Mouse (Mus musculus) brain, embryonic 14.5 days (tissue): ENCODE measurements around the gene Chst5. TPM values are rescaled to one million over a fixed set of nuclear protein-coding genes. Genes with fewer than 3 reads are reported as not detected.
"Not testable (repeated sequence)": the region's sequence is repeated elsewhere in the genome, so short reads cannot be mapped to it uniquely, and the experiment has no call there.

Experiments used
- DNase-seq: peaks from one replicate; pipeline ENCODE4 v3.0.0-alpha.2; 2011; ENCODE audit warnings: low read depth
- CTCF ChIP-seq: fragments of 200-500 bp; IDR thresholded peaks from 2 replicates; pipeline ENCODE4 v1.5.1; 2012; ENCODE audit warnings: inconsistent platforms, mild to moderate bottlenecking, moderate library complexity, borderline replicate concordance; ENCODE audit not compliant: insufficient read depth, insufficient read length; ENCODE audit errors: extremely low read depth
- POLR2A ChIP-seq: fragments of 200-500 bp; IDR thresholded peaks from 2 replicates; pipeline ENCODE4 v1.6.1; 2012; ENCODE audit warnings: mild to moderate bottlenecking, inconsistent platforms, borderline replicate concordance; ENCODE audit not compliant: poor library complexity, insufficient read depth, insufficient read length, severe bottlenecking; ENCODE audit errors: extremely low read depth
- polyA plus RNA-seq: library from polyadenylated mRNA; depleted of rRNA; stranded (reverse); fragments of >200 nt; gene quantifications from 2 replicates; pipeline ENCODE4 v1.2.3, GENCODE M21; 2012

Chst5 gene
- polyA plus RNA-seq, 1 experiment: 3.9 TPM

- DNase-seq: peak; percentile 23
- TF ChIP-seq POLR2A (no peak), CTCF (no peak)
Measured at GRCm38 (mm10) chr8:111939516-111940142, 29.4 kb upstream of the Chst5 start.

- not testable (repeated sequence) for DNase-seq
Measured at GRCm38 (mm10) chr8:111938076-111938985, 28.1 kb upstream of the Chst5 start.

- TF ChIP-seq CTCF (no peak), POLR2A (no peak)
- no peak for DNase-seq
Measured at GRCm38 (mm10) chr8:111937184-111937583, 26.9 kb upstream of the Chst5 start.

- TF ChIP-seq CTCF (no peak), POLR2A (no peak)
- no peak for DNase-seq
Measured at GRCm38 (mm10) chr8:111934201-111934600, 24.0 kb upstream of the Chst5 start.

GRCm38 (mm10) chr8:111933348-111934076 is 23.3 kb upstream of the Chst5 start, which contains the start of gene Tmem231:
Gene Tmem231 (minus strand): TSS chr8:111933881.
- TF ChIP-seq CTCF (no peak), POLR2A (peak; percentile 44; the same call in 1 of the 2 replicates)

GRCm38 (mm10) chr8:111932580-111933336 is 22.5 kb upstream of the Chst5 start:
- peak; percentile 89 for DNase-seq
- TF ChIP-seq CTCF (no peak), POLR2A (no peak)

More at GRCm38 (mm10) chr8:111933348-111934076, 23.3 kb upstream of the Chst5 start, which contains the start of gene Tmem231:
- peak; percentile 99 for DNase-seq

GRCm38 (mm10) chr8:111931721-111932120 is 21.5 kb upstream of the Chst5 start:
- TF ChIP-seq CTCF: no peak
- TF ChIP-seq POLR2A: no peak
- DNase-seq: no peak

- TF ChIP-seq POLR2A: no peak
- TF ChIP-seq CTCF: no peak
- DNase-seq: no peak
Measured at GRCm38 (mm10) chr8:111929648-111930344, 19.5 kb upstream of the Chst5 start.

- no peak for DNase-seq
- TF ChIP-seq CTCF: no peak
- TF ChIP-seq POLR2A: no peak
Measured at GRCm38 (mm10) chr8:111924976-111925375, 14.7 kb upstream of the Chst5 start.

- peak; percentile 58 for DNase-seq
- TF ChIP-seq POLR2A (no peak), CTCF (peak; percentile 53; the same call in 1 of the 2 replicates)
Measured at GRCm38 (mm10) chr8:111923383-111923804, 13.1 kb upstream of the Chst5 start.
